In genomic region chr6:72581625-72582382, GRCm38 (mm10) we compare ENCODE assay signal across 16 mouse cellular contexts. TPM values are rescaled to one million over a fixed set of nuclear protein-coding genes. Genes with fewer than 3 reads are reported as not detected.
DNase-seq lines count a peak whose midpoint lies in the region; TF ChIP-seq lines count a peak whose summit lies in the region.
"Had no signal": no experiment of that assay in that cellular context is flagged by ENCODE, and none has a peak within 500 bp of the region (broad histone marks: within the 10 kb centered on the region; RNA-seq: fewer than 3 reads in every experiment).

No protein-coding gene starts in this region.

- DNase-seq in gastrocnemius, adult 2 months, result peak; percentile 45
- DNase-seq in gastrocnemius, postnatal 10 days, result no peak
- peak; percentile 54 for DNase-seq in kidney, adult 9 months
- no peak for DNase-seq in kidney, postnatal 10 days
- peak; percentile 13 for DNase-seq in brain, embryonic 14.5 days (ENCODE audit: low read depth)
- DNase-seq in lung, postnatal 36 days, result peak; percentile 50
- DNase-seq in cerebellum, adult 11-12 months, result no peak
- DNase-seq: cerebellum, adult 11 months; heart, postnatal 36 days; liver, embryonic 13.5 days; right cerebral cortex, adult 18-20 months had no signal

- intact Hi-C loops in gastrocnemius, adult 2 months (cut with DNase I), result no loop called here

- no peak for TF ChIP-seq POLR2A in brain, embryonic 14.5 days (IDR thresholded peaks at IDR 0.05; ENCODE audit: borderline replicate concordance, extremely low read depth, insufficient read depth, insufficient read length, poor library complexity, severe bottlenecking)

- H3K27ac ChIP-seq in gastrocnemius, adult 2 months, result peak overlapping the region; percentile 46
- H3K27ac ChIP-seq: heart, embryonic 10.5 days; hindbrain, postnatal 0 days; left cerebral cortex, adult 2 months; limb, embryonic 10.5 days; liver, embryonic 13.5 days; midbrain, embryonic 10.5 days had no signal

- no peak for TF ChIP-seq CTCF in gastrocnemius, adult 2 months (IDR thresholded peaks at IDR 0.05)
- TF ChIP-seq CTCF in brain, embryonic 14.5 days (IDR thresholded peaks at IDR 0.05; ENCODE audit: borderline replicate concordance, extremely low read depth, insufficient read depth, insufficient read length), result no peak

- H3K4me3 ChIP-seq in gastrocnemius, adult 2 months, result no peak overlapping the region
- H3K4me3 ChIP-seq: heart, embryonic 10.5 days; left cerebral cortex, adult 2 months; limb, embryonic 10.5 days; liver, embryonic 13.5 days; midbrain, embryonic 10.5 days had no signal

RNA-seq across cellular contexts. Expression of gene Elmod3, which starts 16.4 kb away (rescaled TPM):
- 1 to 10 TPM; 7.7 to 9.8 TPM for total RNA-seq in gastrocnemius, adult 2 months (2021)
- 1 to 10 TPM; 6.1 to 6.8 TPM for total RNA-seq in gastrocnemius, postnatal 10 days (2021)
- polyA plus RNA-seq in brain, embryonic 14.5 days (2012; rRNA removed), result 16.1 and 16.9 TPM in 2 replicates

RNA-seq across cellular contexts. Expression of gene Retsat, which starts 16.5 kb away (rescaled TPM):
- 10 to 100 TPM; 56.1 to 98.6 TPM for total RNA-seq in gastrocnemius, adult 2 months (2021)
- 10 to 100 TPM; 36.3 to 37.1 TPM for total RNA-seq in gastrocnemius, postnatal 10 days (2021)
- 3.3 and 3.7 TPM in 2 replicates for polyA plus RNA-seq in brain, embryonic 14.5 days (2012; rRNA removed)

RNA-seq across cellular contexts. Expression of gene Tgoln1, which starts 35.0 kb away (rescaled TPM):
- total RNA-seq in gastrocnemius, adult 2 months (2021), result 10 to 100 TPM; 23.2 to 29.0 TPM
- 10 to 100 TPM; 22.8 to 25.2 TPM for total RNA-seq in gastrocnemius, postnatal 10 days (2021)
- polyA plus RNA-seq in brain, embryonic 14.5 days (2012; rRNA removed), result 26.0 and 29.5 TPM in 2 replicates

RNA-seq across cellular contexts. Expression of gene Capg, which starts 37.6 kb away (rescaled TPM):
- total RNA-seq in gastrocnemius, adult 2 months (2021), result 1 to 10 TPM; 6.8 to 9.7 TPM
- total RNA-seq in gastrocnemius, postnatal 10 days (2021), result 10 to 100 TPM; 12.4 to 19.1 TPM
- polyA plus RNA-seq in brain, embryonic 14.5 days (2012; rRNA removed), result 3.4 and 5.3 TPM in 2 replicates

Comparison
In these comparisons a context has a peak if more than half of its experiments do, and no peak if none do; other contexts are left out.
1. DNase-seq: peak in gastrocnemius, adult 2 months (single experiment), kidney, adult 9 months (single experiment), brain, embryonic 14.5 days (single experiment) and lung, postnatal 36 days (single experiment); none in gastrocnemius, postnatal 10 days (single experiment), kidney, postnatal 10 days (single experiment) and cerebellum, adult 11-12 months (single experiment).